In the genomic region with DNA sequence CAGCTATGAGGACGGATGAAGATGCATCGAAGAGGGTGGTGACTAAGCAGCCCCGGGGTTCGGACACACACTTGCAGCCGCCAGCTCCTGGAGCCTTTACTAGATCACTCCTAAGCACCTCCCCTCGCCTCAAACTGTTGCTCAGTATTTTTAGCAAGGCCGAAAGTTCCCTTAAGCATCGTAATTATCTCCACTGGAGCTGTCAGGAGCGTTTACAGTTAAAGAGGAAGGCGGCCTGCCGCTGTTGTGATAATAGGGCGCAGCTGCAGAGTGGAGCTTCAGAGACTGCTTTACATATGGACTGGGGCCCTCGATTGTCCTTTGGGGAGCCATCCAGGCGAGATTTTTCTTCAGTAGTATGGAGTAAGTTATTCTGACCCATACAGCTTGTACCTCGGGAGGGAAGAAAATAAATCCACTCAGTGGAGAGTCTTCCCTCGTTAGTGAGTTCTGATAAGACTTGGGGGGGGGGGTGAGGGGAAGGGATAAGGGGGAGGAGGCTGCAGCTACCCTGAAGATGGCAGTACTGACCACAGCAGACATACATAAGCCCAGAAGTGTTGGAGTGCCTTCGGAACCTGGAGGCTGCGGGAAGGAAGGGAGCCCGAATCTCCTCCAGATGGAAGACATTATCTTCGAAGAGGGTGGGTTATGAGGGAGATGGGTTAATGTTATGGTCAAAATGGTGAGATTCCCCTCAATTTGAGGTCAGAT, we compare ENCODE assay signal across 8 mouse cellular contexts.
DNase-seq lines count a peak whose midpoint lies in the region; ATAC-seq and TF ChIP-seq lines count a peak whose summit lies in the region.
"Had no signal": no experiment of that assay in that cellular context is flagged by ENCODE, and none has a peak within 500 bp of the region (broad histone marks: within the 10 kb centered on the region; RNA-seq: fewer than 3 reads in every experiment).

No protein-coding gene starts in this region.

- no peak overlapping the region for H3K4me3 ChIP-seq in lung, embryonic 14.5 days (ENCODE audit: low read depth, low read length)
- H3K4me3 ChIP-seq in embryonic facial prominence, embryonic 14.5 days (ENCODE audit: low read depth, low read length): no peak overlapping the region
- H3K4me3 ChIP-seq in hindbrain, postnatal 0 days (ENCODE audit: low read length): no peak overlapping the region

- H3K4me2 ChIP-seq in lung, embryonic 14.5 days: no peak overlapping the region
- peak overlapping the region; percentile 40 for H3K4me2 ChIP-seq in embryonic facial prominence, embryonic 14.5 days (ENCODE audit: low read depth, low read length)
- peak overlapping the region; percentile 31 for H3K4me2 ChIP-seq in hindbrain, postnatal 0 days (ENCODE audit: low read depth, low read length)

- H3K9ac ChIP-seq in lung, embryonic 14.5 days: no peak overlapping the region
- no peak overlapping the region for H3K9ac ChIP-seq in embryonic facial prominence, embryonic 14.5 days (ENCODE audit: low read depth, low read length)
- no peak overlapping the region for H3K9ac ChIP-seq in hindbrain, postnatal 0 days (replicated peaks; ENCODE audit: low read length)

- no peak for TF ChIP-seq CTCF in lung, embryonic 14.5 days (IDR thresholded peaks at IDR 0.05; ENCODE audit: low read depth)
- no peak; the same call in 1 of the 2 replicates for TF ChIP-seq CTCF in hindbrain, postnatal 0 days (IDR thresholded peaks at IDR 0.05; ENCODE audit: low read depth)

- peak; percentile 21; the same call in 1 of the 2 replicates for ATAC-seq in lung, embryonic 14.5 days (ENCODE audit: insufficient read depth)
- peak; percentile 78; the same call in 1 of the 2 replicates for ATAC-seq in embryonic facial prominence, embryonic 14.5 days (ENCODE audit: low read depth)
- ATAC-seq in hindbrain, postnatal 0 days: peak; percentile 66; the same call in 1 of the 2 replicates

- no peak overlapping the region for H3K27ac ChIP-seq in lung, embryonic 14.5 days (ENCODE audit: low read depth)
- no peak overlapping the region for H3K27ac ChIP-seq in embryonic facial prominence, embryonic 14.5 days (replicated peaks; ENCODE audit: low read depth, low read length)
- no peak overlapping the region for H3K27ac ChIP-seq in hindbrain, postnatal 0 days

- 21% methylated on average over 20 of the region's 20 CpGs for WGBS in lung, embryonic 14.5 days
- 13% methylated on average over 20 of the region's 20 CpGs for WGBS in embryonic facial prominence, embryonic 14.5 days
- 23% methylated on average over 20 of the region's 20 CpGs for WGBS in hindbrain, postnatal 0 days

- H3K4me1 ChIP-seq in lung, embryonic 14.5 days (ENCODE audit: insufficient read depth): no peaks in the 10 kb centered on the region
- no peaks in the 10 kb centered on the region; the same call in 1 of the 2 replicates for H3K4me1 ChIP-seq in embryonic facial prominence, embryonic 14.5 days (ENCODE audit: control insufficient read depth, insufficient read depth, low read length)
- peaks cover 11% of the 10 kb centered on the region; the same call in 1 of the 2 replicates for H3K4me1 ChIP-seq in hindbrain, postnatal 0 days (ENCODE audit: insufficient read depth, low read length)

- peak; percentile 28 for DNase-seq in lung, embryonic 14.5 days
- DNase-seq in lung, adult 18-20 months: no peak
- peak; percentile 89 for DNase-seq in embryonic facial prominence, embryonic 14.5 days (ENCODE audit: low spot score)
- DNase-seq in hindbrain, postnatal 0 days (ENCODE audit: low spot score): peak; percentile 71
- DNase-seq in retina, embryonic 14.5 days (ENCODE audit: low spot score): peak; percentile 91
- no peak for DNase-seq in thymus, postnatal 10 days (ENCODE audit: low spot score in 2 of 2)
- DNase-seq in adrenal gland, postnatal 25 days: no peak
- DNase-seq: kidney, postnatal 14 days had no signal

- H3K9me3 ChIP-seq in lung, embryonic 14.5 days (ENCODE audit: low read depth, low read length): no peaks in the 10 kb centered on the region
- no peaks in the 10 kb centered on the region for H3K9me3 ChIP-seq in embryonic facial prominence, embryonic 14.5 days (ENCODE audit: control insufficient read depth, low read length)
- H3K9me3 ChIP-seq in hindbrain, postnatal 0 days (ENCODE audit: low read length): no peaks in the 10 kb centered on the region

- no peaks in the 10 kb centered on the region for H3K27me3 ChIP-seq in lung, embryonic 14.5 days (ENCODE audit: insufficient read depth, low read length)
- H3K27me3 ChIP-seq in embryonic facial prominence, embryonic 14.5 days (replicated peaks; ENCODE audit: control insufficient read depth, insufficient read depth, low read length): no peaks in the 10 kb centered on the region
- H3K27me3 ChIP-seq in hindbrain, postnatal 0 days (ENCODE audit: insufficient read depth, low read length): no peaks in the 10 kb centered on the region

- no peaks in the 10 kb centered on the region for H3K36me3 ChIP-seq in lung, embryonic 14.5 days (ENCODE audit: insufficient read depth)
- no peaks in the 10 kb centered on the region for H3K36me3 ChIP-seq in embryonic facial prominence, embryonic 14.5 days (ENCODE audit: control insufficient read depth, insufficient read depth, low read length)
- H3K36me3 ChIP-seq in hindbrain, postnatal 0 days (ENCODE audit: insufficient read depth, low read length): no peaks in the 10 kb centered on the region

Comparison
In these comparisons a context has a peak if more than half of its experiments do, and no peak if none do; other contexts are left out.
1. DNase-seq: peak in lung, embryonic 14.5 days (single experiment), embryonic facial prominence, embryonic 14.5 days (single experiment), hindbrain, postnatal 0 days (single experiment) and retina, embryonic 14.5 days (single experiment); none in lung, adult 18-20 months (0 of 2), thymus, postnatal 10 days (0 of 2) and adrenal gland, postnatal 25 days (single experiment).
2. ATAC-seq: peak in every context shown above with its lines; median percentile 78 in embryonic facial prominence, embryonic 14.5 days; 66 in hindbrain, postnatal 0 days; 21 in lung, embryonic 14.5 days.